Mouse (Mus musculus): ENCODE results near the gene Sectm1b.
A peak's percentile ranks its signal among the peaks of the same experiment; 100 is the strongest.
"Not testable (repeated sequence)": the region's sequence is repeated elsewhere in the genome, so short reads cannot be mapped to it uniquely, and the experiment has no call there.

Gene Sectm1b

GRCm38 (mm10) chr11:121069662-121070061 is 6.3 kb upstream of the Sectm1b start:
- not testable (repeated sequence) for DNase-seq (ENCODE audit: low spot score in 2 of 2)

- no peak for DNase-seq (ENCODE audit: low spot score in 2 of 2)
Observed at GRCm38 (mm10) chr11:121067895-121068294, 4.5 kb upstream of the Sectm1b start.

GRCm38 (mm10) chr11:121064197-121064596 is 828 bp upstream of the Sectm1b start:
- no peak for DNase-seq (ENCODE audit: low spot score in 2 of 2)

- peak in 1 of 2 experiments; percentile 17 for DNase-seq (ENCODE audit: low spot score in 2 of 2)
Observed at GRCm38 (mm10) chr11:121061615-121062014, 1.8 kb downstream of the Sectm1b start.

GRCm38 (mm10) chr11:121060401-121061067 is 2.8 kb downstream of the Sectm1b start:
- DNase-seq (ENCODE audit: low spot score in 2 of 2): not testable (repeated sequence)

GRCm38 (mm10) chr11:121059471-121059870 is 3.9 kb downstream of the Sectm1b start:
- no peak for DNase-seq (ENCODE audit: low spot score in 2 of 2)

GRCm38 (mm10) chr11:121058956-121059355 is 4.4 kb downstream of the Sectm1b start:
- DNase-seq (ENCODE audit: low spot score in 2 of 2): no peak

- no peak for DNase-seq (ENCODE audit: low spot score in 2 of 2)
Observed at GRCm38 (mm10) chr11:121058122-121058521, 5.2 kb downstream of the Sectm1b start.

- no peak for DNase-seq (ENCODE audit: low spot score in 2 of 2)
Observed at GRCm38 (mm10) chr11:121056536-121057236, 6.7 kb downstream of the Sectm1b start.

- DNase-seq (ENCODE audit: low spot score in 2 of 2): peak; percentile 83 to 87
Observed at GRCm38 (mm10) chr11:121053536-121053935, 9.8 kb downstream of the Sectm1b start.

GRCm38 (mm10) chr11:121052387-121052786 is 11.0 kb downstream of the Sectm1b start:
- no peak for DNase-seq (ENCODE audit: low spot score in 2 of 2)

GRCm38 (mm10) chr11:121051793-121052192 is 11.6 kb downstream of the Sectm1b start:
- DNase-seq (ENCODE audit: low spot score in 2 of 2): no peak

- DNase-seq (ENCODE audit: low spot score in 2 of 2): no peak
Observed at GRCm38 (mm10) chr11:121049840-121050239, 13.5 kb downstream of the Sectm1b start.

- peak; percentile 36 to 41 for DNase-seq (ENCODE audit: low spot score in 2 of 2)
Observed at GRCm38 (mm10) chr11:121047826-121048399, 15.5 kb downstream of the Sectm1b start.

- DNase-seq (ENCODE audit: low spot score in 2 of 2): no peak
Observed at GRCm38 (mm10) chr11:121045286-121045685, 18.1 kb downstream of the Sectm1b start.

GRCm38 (mm10) chr11:121043025-121043424 is 20.3 kb downstream of the Sectm1b start:
- not testable (repeated sequence) for DNase-seq (ENCODE audit: low spot score in 2 of 2)

GRCm38 (mm10) chr11:121042480-121042879 is 20.9 kb downstream of the Sectm1b start:
- DNase-seq (ENCODE audit: low spot score in 2 of 2): no peak

- no peak for DNase-seq (ENCODE audit: low spot score in 2 of 2)
Observed at GRCm38 (mm10) chr11:121041636-121042035, 21.7 kb downstream of the Sectm1b start.

GRCm38 (mm10) chr11:121041212-121041611 is 22.2 kb downstream of the Sectm1b start:
- DNase-seq (ENCODE audit: low spot score in 2 of 2): peak; percentile 84 to 91

GRCm38 (mm10) chr11:121039302-121039701 is 24.1 kb downstream of the Sectm1b start, which contains the start of gene Cd7:
Gene Cd7, minus strand, starts transcription at chr11:121039418.
- peak in 1 of 2 experiments; percentile 14 for DNase-seq (ENCODE audit: low spot score in 2 of 2)

- peak; percentile 28 to 52 for DNase-seq (ENCODE audit: low spot score in 2 of 2)
Observed at GRCm38 (mm10) chr11:121038366-121039240, 24.8 kb downstream of the Sectm1b start.

GRCm38 (mm10) chr11:121033118-121033517 is 30.3 kb downstream of the Sectm1b start:
- DNase-seq (ENCODE audit: low spot score in 2 of 2): no peak
